Mouse (Mus musculus) retina, postnatal 1 day (tissue): Measurements from ENCODE around the gene Nptn.

Source experiments
- DNase-seq: peaks from one replicate; pipeline ENCODE4 v3.0.0-alpha.2; 2012

The Nptn gene

GRCm38 (mm10) chr9:58581958-58582540, at the start of gene Nptn:
Gene Nptn, plus strand, starts transcription at chr9:58582240.
- peak; percentile 99 for DNase-seq

- DNase-seq, result no peak
Measured at GRCm38 (mm10) chr9:58533322-58533721, 48.7 kb upstream of the Nptn start.

GRCm38 (mm10) chr9:58534766-58535165, 47.3 kb upstream of the Nptn start:
- DNase-seq, result peak; percentile 82

- DNase-seq, result peak; percentile 75
Measured at GRCm38 (mm10) chr9:58535447-58536134, 46.4 kb upstream of the Nptn start.

GRCm38 (mm10) chr9:58537774-58538173, 44.3 kb upstream of the Nptn start:
- no peak for DNase-seq

GRCm38 (mm10) chr9:58539886-58540285, 42.2 kb upstream of the Nptn start:
- DNase-seq, result peak; percentile 82

- DNase-seq, result peak; percentile 66
Measured at GRCm38 (mm10) chr9:58541895-58542338, 40.1 kb upstream of the Nptn start.

GRCm38 (mm10) chr9:58544879-58545324, 37.1 kb upstream of the Nptn start:
- DNase-seq, result no peak

- DNase-seq, result no peak
Measured at GRCm38 (mm10) chr9:58545428-58545827, 36.6 kb upstream of the Nptn start.

GRCm38 (mm10) chr9:58546630-58547360, 35.2 kb upstream of the Nptn start:
- DNase-seq, result no peak

GRCm38 (mm10) chr9:58548897-58549296, 33.1 kb upstream of the Nptn start:
- DNase-seq, result no peak

GRCm38 (mm10) chr9:58549694-58550093, 32.3 kb upstream of the Nptn start:
- no peak for DNase-seq

GRCm38 (mm10) chr9:58550928-58551327, 31.1 kb upstream of the Nptn start:
- no peak for DNase-seq

- no peak for DNase-seq
Measured at GRCm38 (mm10) chr9:58552083-58552482, 30.0 kb upstream of the Nptn start.

- no peak for DNase-seq
Measured at GRCm38 (mm10) chr9:58554056-58554907, 27.8 kb upstream of the Nptn start.

- peak; percentile 81 for DNase-seq
Measured at GRCm38 (mm10) chr9:58554908-58555684, 26.9 kb upstream of the Nptn start, which contains the start of gene Cd276. Gene Cd276, minus strand, starts transcription at chr9:58555437.

- DNase-seq, result peak; percentile 52
Measured at GRCm38 (mm10) chr9:58555685-58556414, 26.2 kb upstream of the Nptn start.

- no peak for DNase-seq
Measured at GRCm38 (mm10) chr9:58556627-58557026, 25.4 kb upstream of the Nptn start.

GRCm38 (mm10) chr9:58557457-58558455, 24.3 kb upstream of the Nptn start:
- no peak for DNase-seq

- DNase-seq, result no peak
Measured at GRCm38 (mm10) chr9:58560211-58560610, 21.8 kb upstream of the Nptn start.
